Mouse (Mus musculus): ENCODE measurements around the gene Foxc2. TPM values are rescaled to one million over a fixed set of nuclear protein-coding genes. Genes with fewer than 3 reads are reported as not detected.

Gene Foxc2
- polyA plus RNA-seq, 1 experiment from 2014 or later, result 0.47 TPM

GRCm38 (mm10) chr8:121088871-121089630, 26.9 kb upstream of the Foxc2 start:
- WGBS, result 8% methylated on average over 35 of the region's 40 CpGs
- Histone ChIP-seq H3K4me1 (ENCODE audit: insufficient read depth, low read depth, low read length) (peaks cover 4% of the 10 kb centered on the region), H3K36me3 (ENCODE audit: insufficient read depth, low read length) (no peaks in the 10 kb centered on the region), H3K9ac (replicated peaks; ENCODE audit: low read depth) (peak overlapping the region; percentile 67), H3K9me3 (ENCODE audit: low read length) (no peaks in the 10 kb centered on the region), H3K4me3 (ENCODE audit: low read depth, low read length) (peak overlapping the region; percentile 74), H3K27ac (ENCODE audit: low read length) (peak overlapping the region; percentile 68), H3K27me3 (replicated peaks; ENCODE audit: insufficient read depth, low read length) (peaks cover 22% of the 10 kb centered on the region), H3K4me2 (replicated peaks; ENCODE audit: low read depth, low read length) (peak overlapping the region; percentile 79)
- TF ChIP-seq CTCF (IDR thresholded peaks at IDR 0.05), result no peak
- ATAC-seq (no peak), DNase-seq (ENCODE audit: low spot score) (no peak)

GRCm38 (mm10) chr8:121089631-121090380, 26.2 kb upstream of the Foxc2 start:
- DNase-seq (ENCODE audit: low spot score), result no peak
- Histone ChIP-seq H3K4me1 (ENCODE audit: insufficient read depth, low read depth, low read length) (peaks cover 4% of the 10 kb centered on the region), H3K36me3 (ENCODE audit: insufficient read depth, low read length) (no peaks in the 10 kb centered on the region), H3K4me2 (replicated peaks; ENCODE audit: low read depth, low read length) (peak overlapping the region; percentile 79), H3K27ac (ENCODE audit: low read length) (peak overlapping the region; percentile 68), H3K27me3 (replicated peaks; ENCODE audit: insufficient read depth, low read length) (peaks cover 14% of the 10 kb centered on the region; the same call in 1 of the 2 replicates), H3K9me3 (ENCODE audit: low read length) (no peaks in the 10 kb centered on the region), H3K9ac (replicated peaks; ENCODE audit: low read depth) (peak overlapping the region; percentile 67), H3K4me3 (ENCODE audit: low read depth, low read length) (peak overlapping the region; percentile 74)
- ATAC-seq, result peak; percentile 5
- TF ChIP-seq CTCF (IDR thresholded peaks at IDR 0.05) (no peak), EP300 (IDR thresholded peaks at IDR 0.05) (no peak)
- WGBS, result 13% methylated on average over 32 of the region's 32 CpGs

DNA sequence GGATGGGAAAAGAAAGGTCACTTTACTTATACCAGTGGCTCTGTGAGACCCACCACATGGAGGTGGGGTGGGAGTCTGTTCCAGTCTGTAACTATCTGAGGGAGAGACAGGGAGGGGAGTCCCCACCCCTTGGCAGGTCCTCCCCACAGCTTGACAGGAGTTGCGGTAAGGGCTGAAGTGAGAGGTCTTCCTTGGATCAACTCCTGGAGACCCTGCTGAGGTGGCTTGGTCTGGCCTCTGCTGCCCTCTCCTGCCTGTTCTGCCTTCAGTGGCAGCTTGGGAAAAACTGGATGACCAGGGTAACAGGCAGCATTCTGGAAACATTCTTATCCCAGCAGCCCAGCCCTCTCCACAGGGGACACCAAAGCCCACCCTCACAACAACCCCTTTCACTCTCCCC, 25.3 kb upstream of the Foxc2 start:
- Histone ChIP-seq H3K9ac (replicated peaks; ENCODE audit: low read depth) (0 out of 2 replicates have a peak overlapping the region, but pooled peaks have one; percentile 8), H3K27me3 (replicated peaks; ENCODE audit: insufficient read depth, low read length) (peaks cover 8% of the 10 kb centered on the region; the same call in 1 of the 2 replicates), H3K4me3 (ENCODE audit: low read depth, low read length) (0 out of 2 replicates have a peak overlapping the region, but pooled peaks have one; percentile 74), H3K36me3 (ENCODE audit: insufficient read depth, low read length) (no peaks in the 10 kb centered on the region), H3K9me3 (ENCODE audit: low read length) (no peaks in the 10 kb centered on the region), H3K27ac (ENCODE audit: low read length) (peak overlapping the region; percentile 68), H3K4me2 (replicated peaks; ENCODE audit: low read depth, low read length) (peak overlapping the region; percentile 79; the same call in 1 of the 2 replicates), H3K4me1 (ENCODE audit: insufficient read depth, low read depth, low read length) (peaks cover 4% of the 10 kb centered on the region)
- DNase-seq (ENCODE audit: low spot score) (no peak), ATAC-seq (0 out of 2 replicates have a peak, but pooled peaks have one; percentile 6)
- TF ChIP-seq CTCF (IDR thresholded peaks at IDR 0.05) (peak; percentile 55), EP300 (IDR thresholded peaks at IDR 0.05) (no peak)
- WGBS, result 8% methylated on average over 1 of the region's 1 CpGs

GRCm38 (mm10) chr8:121092141-121092540, 23.8 kb upstream of the Foxc2 start:
- TF ChIP-seq EP300 (IDR thresholded peaks at IDR 0.05) (peak; percentile 95), CTCF (IDR thresholded peaks at IDR 0.05) (no peak)
- H3K9me3 ChIP-seq (ENCODE audit: low read length), result no peaks in the 10 kb centered on the region
- 0 out of 2 replicates have a peak overlapping the region, but pooled peaks have one; percentile 14 for H3K4me2 ChIP-seq (replicated peaks; ENCODE audit: low read depth, low read length)
- H3K36me3 ChIP-seq (ENCODE audit: insufficient read depth, low read length), result no peaks in the 10 kb centered on the region
- no peak overlapping the region for H3K9ac ChIP-seq (replicated peaks; ENCODE audit: low read depth)
- peaks cover 4% of the 10 kb centered on the region for H3K4me1 ChIP-seq (ENCODE audit: insufficient read depth, low read depth, low read length)
- DNase-seq (ENCODE audit: low spot score), result peak; percentile 69
- H3K4me3 ChIP-seq (ENCODE audit: low read depth, low read length), result no peak overlapping the region
- peak overlapping the region; percentile 57 for H3K27ac ChIP-seq (ENCODE audit: low read length)
- peak; percentile 72 for ATAC-seq
- WGBS, result 19% methylated on average over 6 of the region's 6 CpGs
- H3K27me3 ChIP-seq (replicated peaks; ENCODE audit: insufficient read depth, low read length), result peaks cover 8% of the 10 kb centered on the region; the same call in 1 of the 2 replicates

GRCm38 (mm10) chr8:121092627-121093026, 23.3 kb upstream of the Foxc2 start:
- Histone ChIP-seq H3K27me3 (replicated peaks; ENCODE audit: insufficient read depth, low read length) (peaks cover 8% of the 10 kb centered on the region; the same call in 1 of the 2 replicates), H3K4me2 (replicated peaks; ENCODE audit: low read depth, low read length) (0 out of 2 replicates have a peak overlapping the region, but pooled peaks have one; percentile 14), H3K9me3 (ENCODE audit: low read length) (no peaks in the 10 kb centered on the region), H3K27ac (ENCODE audit: low read length) (peak overlapping the region; percentile 57; the same call in 1 of the 2 replicates), H3K9ac (replicated peaks; ENCODE audit: low read depth) (no peak overlapping the region), H3K36me3 (ENCODE audit: insufficient read depth, low read length) (no peaks in the 10 kb centered on the region), H3K4me1 (ENCODE audit: insufficient read depth, low read depth, low read length) (peaks cover 4% of the 10 kb centered on the region), H3K4me3 (ENCODE audit: low read depth, low read length) (no peak overlapping the region)
- whole genome bisulfite sequencing, result under 1% methylated on average over 16 of the region's 16 CpGs
- peak; percentile 61 for ATAC-seq
- TF ChIP-seq EP300 (IDR thresholded peaks at IDR 0.05), result no peak
- peak; percentile 94 for TF ChIP-seq CTCF (IDR thresholded peaks at IDR 0.05)
- peak; percentile 92 for DNase-seq (ENCODE audit: low spot score)

- ATAC-seq, result no peak
- TF ChIP-seq EP300 (IDR thresholded peaks at IDR 0.05) (no peak), CTCF (IDR thresholded peaks at IDR 0.05) (no peak)
- WGBS, result 61% methylated on average over 6 of the region's 6 CpGs
- no peak overlapping the region for H3K4me2 ChIP-seq (replicated peaks; ENCODE audit: low read depth, low read length)
- no peak overlapping the region for H3K9ac ChIP-seq (replicated peaks; ENCODE audit: low read depth)
- no peak overlapping the region for H3K4me3 ChIP-seq (ENCODE audit: low read depth, low read length)
- peaks cover 4% of the 10 kb centered on the region for H3K4me1 ChIP-seq (ENCODE audit: insufficient read depth, low read depth, low read length)
- peaks cover 6% of the 10 kb centered on the region; the same call in 1 of the 2 replicates for H3K36me3 ChIP-seq (ENCODE audit: insufficient read depth, low read length)
- H3K9me3 ChIP-seq (ENCODE audit: low read length), result no peaks in the 10 kb centered on the region
- no peak overlapping the region for H3K27ac ChIP-seq (ENCODE audit: low read length)
- peaks cover 7% of the 10 kb centered on the region; the same call in 1 of the 2 replicates for H3K27me3 ChIP-seq (replicated peaks; ENCODE audit: insufficient read depth, low read length)
- no peak for DNase-seq (ENCODE audit: low spot score)
Measured at GRCm38 (mm10) chr8:121093496-121093895, 22.5 kb upstream of the Foxc2 start.

Data from lung, postnatal 0 days (tissue).